In the genomic region with DNA sequence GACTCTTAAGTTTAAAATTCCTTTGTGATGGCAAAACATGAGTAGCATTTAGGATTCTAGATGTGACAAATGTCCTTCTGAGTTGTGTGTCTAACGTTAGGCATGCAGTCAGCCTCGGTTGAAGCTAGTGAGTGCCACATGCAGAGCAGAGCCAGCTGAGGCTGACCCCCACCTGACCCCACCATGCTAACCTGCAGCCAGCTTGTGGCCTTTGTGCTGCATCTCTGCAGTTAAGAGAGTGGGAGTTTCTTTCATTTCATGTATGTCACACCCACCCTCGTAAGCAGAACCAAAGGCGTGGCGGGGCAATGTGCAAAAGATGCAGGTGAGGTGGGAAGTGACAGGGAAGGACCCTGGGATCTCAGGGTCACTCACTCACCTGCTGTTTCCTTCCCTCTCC, we compare ENCODE assay signal across 16 mouse cellular contexts.
DNase-seq lines count a peak whose midpoint lies in the region; ATAC-seq and TF ChIP-seq lines count a peak whose summit lies in the region.
"Had no signal": no experiment of that assay in that cellular context is flagged by ENCODE, and none has a peak within 500 bp of the region (broad histone marks: within the 10 kb centered on the region; RNA-seq: fewer than 3 reads in every experiment).

No protein-coding gene starts in this region.

- TF ChIP-seq EP300 in heart, adult 2 months (IDR thresholded peaks at IDR 0.05; ENCODE audit: insufficient read depth, low read depth, low read length), result no peak
- TF ChIP-seq EP300 in stomach, postnatal 0 days (optimal IDR thresholded peaks at IDR 0.05), result no peak

- WGBS in heart, embryonic 13.5 days, result 51% methylated on average over 5 of the region's 5 CpGs
- WGBS in heart, adult 2 months, result 74% methylated on average over 5 of the region's 5 CpGs
- WGBS in liver, adult 2 months, result 41% methylated on average over 5 of the region's 5 CpGs
- 45% methylated on average over 5 of the region's 5 CpGs for WGBS in intestine, embryonic 16.5 days
- 52% methylated on average over 5 of the region's 5 CpGs for WGBS in stomach, postnatal 0 days

- H3K9ac ChIP-seq in heart, embryonic 13.5 days, result peak overlapping the region; percentile 40; the same call in 1 of the 2 replicates
- no peak overlapping the region for H3K9ac ChIP-seq in heart, adult 2 months (ENCODE audit: low read depth, low read length)
- H3K9ac ChIP-seq in liver, adult 2 months (ENCODE audit: low read depth, low read length), result 0 out of 2 replicates have a peak overlapping the region, but pooled peaks have one; percentile 38
- no peak overlapping the region for H3K9ac ChIP-seq in intestine, embryonic 16.5 days (ENCODE audit: low read depth, low read length)
- no peak overlapping the region for H3K9ac ChIP-seq in stomach, postnatal 0 days (ENCODE audit: low read length)
- H3K9ac ChIP-seq: embryonic facial prominence, embryonic 15.5 days; forebrain, embryonic 13.5 days; lung, embryonic 15.5 days had no signal

- no peaks in the 10 kb centered on the region for H3K79me2 ChIP-seq in heart, adult 2 months (replicated peaks; ENCODE audit: control insufficient read depth, insufficient read depth, low read length)
- peaks cover 4% of the 10 kb centered on the region; the same call in 1 of the 2 replicates for H3K79me2 ChIP-seq in liver, adult 2 months (ENCODE audit: control insufficient read depth, insufficient read depth, low read length)

- intact Hi-C loops in heart, adult 2 months (cut with DNase I), result no loop called here

- H3K4me3 ChIP-seq in heart, embryonic 13.5 days, result no peak overlapping the region
- H3K4me3 ChIP-seq in heart, adult 2 months, result no peak overlapping the region
- no peak overlapping the region for H3K4me3 ChIP-seq in liver, adult 2 months (ENCODE audit: insufficient read depth, low read depth, low read length)
- H3K4me3 ChIP-seq in intestine, embryonic 16.5 days (ENCODE audit: low read length), result no peak overlapping the region
- H3K4me3 ChIP-seq in stomach, postnatal 0 days (ENCODE audit: low read depth, low read length), result no peak overlapping the region
- H3K4me3 ChIP-seq: embryonic facial prominence, embryonic 15.5 days; forebrain, embryonic 13.5 days; hindbrain, embryonic 10.5 days; lung, embryonic 15.5 days had no signal

- no peak for TF ChIP-seq POLR2A in heart, adult 2 months (IDR thresholded peaks at IDR 0.05; ENCODE audit: insufficient read depth, low read depth, low read length)
- no peak for TF ChIP-seq POLR2A in liver, adult 2 months (IDR thresholded peaks at IDR 0.05; ENCODE audit: extremely low read depth, insufficient read depth, low read length)

- H3K4me1 ChIP-seq in heart, embryonic 13.5 days, result peaks cover 49% of the 10 kb centered on the region
- peaks cover 2% of the 10 kb centered on the region; the same call in 1 of the 2 replicates for H3K4me1 ChIP-seq in heart, adult 2 months (ENCODE audit: control insufficient read depth, insufficient read depth, low read length)
- peaks cover 30% of the 10 kb centered on the region for H3K4me1 ChIP-seq in liver, adult 2 months (ENCODE audit: control insufficient read depth, insufficient read depth, low read length)
- peaks cover 9% of the 10 kb centered on the region for H3K4me1 ChIP-seq in intestine, embryonic 16.5 days (ENCODE audit: control insufficient read depth, insufficient read depth, low read length)
- no peaks in the 10 kb centered on the region for H3K4me1 ChIP-seq in stomach, postnatal 0 days (replicated peaks; ENCODE audit: control insufficient read depth, insufficient read depth)

- peak overlapping the region; percentile 86 for H3K27ac ChIP-seq in heart, embryonic 13.5 days (replicated peaks)
- H3K27ac ChIP-seq in heart, adult 2 months, result no peak overlapping the region
- peak overlapping the region; percentile 80 for H3K27ac ChIP-seq in liver, adult 2 months (replicated peaks; ENCODE audit: insufficient read depth, low read depth, low read length)
- no peak overlapping the region for H3K27ac ChIP-seq in intestine, embryonic 16.5 days (ENCODE audit: low read length)
- H3K27ac ChIP-seq in stomach, postnatal 0 days (replicated peaks), result no peak overlapping the region
- H3K27ac ChIP-seq: embryonic facial prominence, embryonic 15.5 days; forebrain, embryonic 13.5 days had no signal

- H3K9me3 ChIP-seq in heart, embryonic 13.5 days, result no peaks in the 10 kb centered on the region
- H3K9me3 ChIP-seq in intestine, embryonic 16.5 days (ENCODE audit: control insufficient read depth, low read length), result no peaks in the 10 kb centered on the region
- H3K9me3 ChIP-seq in stomach, postnatal 0 days (ENCODE audit: control insufficient read depth, low read length), result no peaks in the 10 kb centered on the region
- H3K9me3 ChIP-seq: embryonic facial prominence, embryonic 15.5 days; forebrain, embryonic 13.5 days; hindbrain, embryonic 10.5 days; lung, embryonic 15.5 days had no signal

- no peaks in the 10 kb centered on the region for H3K27me3 ChIP-seq in heart, embryonic 13.5 days (replicated peaks)
- no peaks in the 10 kb centered on the region for H3K27me3 ChIP-seq in heart, adult 2 months (ENCODE audit: control insufficient read depth, insufficient read depth, low read length)
- no peaks in the 10 kb centered on the region for H3K27me3 ChIP-seq in liver, adult 2 months (ENCODE audit: control insufficient read depth, insufficient read depth, low read length)
- no peaks in the 10 kb centered on the region for H3K27me3 ChIP-seq in intestine, embryonic 16.5 days (replicated peaks; ENCODE audit: control insufficient read depth, insufficient read depth, low read length)
- H3K27me3 ChIP-seq in stomach, postnatal 0 days (ENCODE audit: control insufficient read depth, insufficient read depth, low read length), result no peaks in the 10 kb centered on the region
- H3K27me3 ChIP-seq: embryonic facial prominence, embryonic 15.5 days; forebrain, embryonic 13.5 days; lung, embryonic 15.5 days had no signal

- no peak for DNase-seq in heart, adult 2 months
- DNase-seq in liver, adult 2 months (ENCODE audit: extremely low read depth, low read depth, low spot score), result no peak
- no peak for DNase-seq in liver
- DNase-seq in stomach, postnatal 0 days (ENCODE audit: low spot score), result no peak
- DNase-seq in gastrocnemius, adult 8-10 months (ENCODE audit: low spot score in 2 of 2), result no peak
- DNase-seq: adrenal gland, adult 8-10 months; cerebellum, adult 18-20 months; kidney, adult 2 months; kidney, postnatal 4 days; layer of hippocampus, postnatal 36 days had no signal

- no peak for ATAC-seq in heart, embryonic 13.5 days (ENCODE audit: extremely low read depth, insufficient number of reproducible peaks, low FRiP score, low TSS enrichment)
- peak; percentile 66 for ATAC-seq in intestine, embryonic 16.5 days
- peak; percentile 54; the same call in 1 of the 2 replicates for ATAC-seq in stomach, postnatal 0 days (ENCODE audit: low FRiP score, low TSS enrichment)
- ATAC-seq: forebrain, embryonic 13.5 days had no signal

- TF ChIP-seq CTCF in heart, adult 2 months (IDR thresholded peaks at IDR 0.05), result no peak
- no peak for TF ChIP-seq CTCF in liver, adult 2 months (IDR thresholded peaks at IDR 0.05; ENCODE audit: low read depth, low read length)
- TF ChIP-seq CTCF in stomach, postnatal 0 days (IDR thresholded peaks at IDR 0.05; ENCODE audit: low read depth), result no peak

- peaks cover 66% of the 10 kb centered on the region for H3K36me3 ChIP-seq in heart, embryonic 13.5 days
- H3K36me3 ChIP-seq in heart, adult 2 months (ENCODE audit: control insufficient read depth, insufficient read depth, low read length), result peaks cover 5% of the 10 kb centered on the region; the same call in 1 of the 2 replicates
- H3K36me3 ChIP-seq in liver, adult 2 months (ENCODE audit: control insufficient read depth, insufficient read depth, low read length), result peaks cover 9% of the 10 kb centered on the region
- H3K36me3 ChIP-seq in intestine, embryonic 16.5 days (ENCODE audit: control insufficient read depth, insufficient read depth, low read length), result no peaks in the 10 kb centered on the region
- 0 out of 2 replicates have a peak, but pooled peaks cover 2% of the 10 kb centered on the region for H3K36me3 ChIP-seq in stomach, postnatal 0 days (ENCODE audit: control insufficient read depth, insufficient read depth, low read length)

- peak overlapping the region; percentile 13; the same call in 1 of the 2 replicates for H3K4me2 ChIP-seq in heart, embryonic 13.5 days
- H3K4me2 ChIP-seq in intestine, embryonic 16.5 days (ENCODE audit: low read depth, low read length), result no peak overlapping the region
- H3K4me2 ChIP-seq in stomach, postnatal 0 days (replicated peaks; ENCODE audit: low read depth), result no peak overlapping the region
- H3K4me2 ChIP-seq: embryonic facial prominence, embryonic 15.5 days; forebrain, embryonic 13.5 days; lung, embryonic 15.5 days had no signal

Comparison
In these comparisons a context has a peak if more than half of its experiments do, and no peak if none do; other contexts are left out.
1. H3K27ac ChIP-seq: peak in heart, embryonic 13.5 days (single experiment) and liver, adult 2 months (single experiment); none in heart, adult 2 months (single experiment), intestine, embryonic 16.5 days (single experiment) and stomach, postnatal 0 days (single experiment).
2. H3K9ac ChIP-seq: peak in heart, embryonic 13.5 days (single experiment) and liver, adult 2 months (single experiment); none in heart, adult 2 months (single experiment), intestine, embryonic 16.5 days (single experiment) and stomach, postnatal 0 days (single experiment).